Mouse (Mus musculus): ENCODE measurements at regions not wholly inside any gene's neighbourhood (a gene's known extent, or its start where the extent isn't known, plus 50 kb on each side); places are given as distances from the start of the nearest gene placed in this dataset.
A peak's percentile ranks its signal among the peaks of the same experiment; 100 is the strongest.

- peaks cover 60% of the 10 kb centered on the region for H3K27me3 ChIP-seq (replicated peaks; ENCODE audit: control insufficient read depth, insufficient read depth, low read length)
- DNase-seq (ENCODE audit: low spot score) (no peak), ATAC-seq (no peak)
- H3K9me3 ChIP-seq (replicated peaks; ENCODE audit: control insufficient read depth, low read length), result no peaks in the 10 kb centered on the region
- no peak overlapping the region for H3K4me2 ChIP-seq (ENCODE audit: low read length)
- H3K9ac ChIP-seq (ENCODE audit: low read length), result no peak overlapping the region
- H3K27ac ChIP-seq (ENCODE audit: low read depth, low read length), result no peak overlapping the region
- no peak overlapping the region for H3K4me3 ChIP-seq (ENCODE audit: low read depth, low read length)
- no peaks in the 10 kb centered on the region for H3K4me1 ChIP-seq (ENCODE audit: control insufficient read depth, insufficient read depth, low read length)
- no peaks in the 10 kb centered on the region for H3K36me3 ChIP-seq (ENCODE audit: control insufficient read depth, insufficient read depth, low read length)
- WGBS, result 48% methylated on average over 10 of the region's 10 CpGs
These were observed 257.1 kb upstream of the Irx3 start for GRCm38 (mm10) chr8:92058953-92059352.

DNA sequence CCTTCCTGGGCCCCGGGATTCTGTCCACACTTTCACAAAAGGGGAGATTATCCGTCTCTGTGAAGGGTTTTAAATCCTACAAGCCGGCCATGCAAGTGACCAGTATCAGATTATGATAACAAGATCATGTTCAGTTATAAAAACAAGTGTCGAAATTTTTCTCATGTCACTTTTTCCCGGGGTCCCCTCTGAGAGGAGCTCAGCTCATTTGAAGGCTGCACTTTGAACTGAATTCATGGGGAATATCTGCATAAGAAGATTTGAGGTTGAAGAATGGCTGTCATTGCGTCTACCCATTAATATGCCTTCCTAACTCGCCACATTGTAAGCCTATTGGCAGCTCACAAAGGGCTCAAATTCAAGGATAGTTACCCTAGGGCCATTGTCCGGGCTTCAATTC is 256.0 kb upstream of the Irx3 start:
- H3K27ac ChIP-seq (ENCODE audit: low read depth, low read length), result no peak overlapping the region
- ATAC-seq, result no peak
- H3K9me3 ChIP-seq (replicated peaks; ENCODE audit: control insufficient read depth, low read length), result no peaks in the 10 kb centered on the region
- WGBS, result 28% methylated on average over 8 of the region's 8 CpGs
- no peak for DNase-seq (ENCODE audit: low spot score)
- no peak overlapping the region for H3K4me3 ChIP-seq (ENCODE audit: low read depth, low read length)
- H3K27me3 ChIP-seq (replicated peaks; ENCODE audit: control insufficient read depth, insufficient read depth, low read length), result peaks cover 56% of the 10 kb centered on the region
- H3K9ac ChIP-seq (ENCODE audit: low read length), result no peak overlapping the region
- H3K4me2 ChIP-seq (ENCODE audit: low read length), result no peak overlapping the region
- H3K36me3 ChIP-seq (ENCODE audit: control insufficient read depth, insufficient read depth, low read length), result no peaks in the 10 kb centered on the region
- no peaks in the 10 kb centered on the region for H3K4me1 ChIP-seq (ENCODE audit: control insufficient read depth, insufficient read depth, low read length)

GRCm38 (mm10) chr8:92055590-92055989 is 253.7 kb upstream of the Irx3 start:
- Histone ChIP-seq H3K4me1 (ENCODE audit: control insufficient read depth, insufficient read depth, low read length) (no peaks in the 10 kb centered on the region), H3K27me3 (replicated peaks; ENCODE audit: control insufficient read depth, insufficient read depth, low read length) (peaks cover 35% of the 10 kb centered on the region), H3K9me3 (replicated peaks; ENCODE audit: control insufficient read depth, low read length) (no peaks in the 10 kb centered on the region), H3K36me3 (ENCODE audit: control insufficient read depth, insufficient read depth, low read length) (no peaks in the 10 kb centered on the region), H3K27ac (ENCODE audit: low read depth, low read length) (no peak overlapping the region), H3K4me2 (ENCODE audit: low read length) (no peak overlapping the region), H3K4me3 (ENCODE audit: low read depth, low read length) (no peak overlapping the region), H3K9ac (ENCODE audit: low read length) (no peak overlapping the region)
- 95% methylated on average over 4 of the region's 4 CpGs for WGBS
- DNase-seq (ENCODE audit: low spot score) (no peak), ATAC-seq (no peak)

GRCm38 (mm10) chr8:92044695-92045094 is 242.8 kb upstream of the Irx3 start:
- Histone ChIP-seq H3K4me3 (ENCODE audit: low read depth, low read length) (no peak overlapping the region), H3K27me3 (replicated peaks; ENCODE audit: control insufficient read depth, insufficient read depth, low read length) (peaks cover 3% of the 10 kb centered on the region; the same call in 1 of the 2 replicates)

DNA sequence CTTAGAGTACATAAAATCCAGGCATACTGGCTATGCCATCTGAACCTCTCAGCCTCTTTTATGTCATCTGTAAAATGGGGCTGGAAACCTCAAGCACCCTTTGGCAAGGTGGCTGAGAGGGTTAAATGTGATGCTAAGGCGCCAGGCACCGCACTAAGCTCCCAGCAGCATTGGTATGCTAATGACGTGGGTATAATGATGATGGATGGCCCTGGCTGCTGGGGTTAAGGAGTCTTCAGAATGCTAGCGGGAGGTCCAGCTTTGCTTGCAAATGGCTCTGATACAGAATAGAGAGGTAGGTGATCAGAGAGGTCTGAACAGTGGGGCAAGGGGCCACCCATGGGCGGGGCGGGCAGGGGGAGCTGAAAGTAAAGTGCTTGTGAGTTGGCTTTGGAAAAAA is 241.1 kb upstream of the Irx3 start:
- ATAC-seq (no peak), DNase-seq (ENCODE audit: low spot score) (no peak)
- Histone ChIP-seq H3K27me3 (replicated peaks; ENCODE audit: control insufficient read depth, insufficient read depth, low read length) (peaks cover 3% of the 10 kb centered on the region; the same call in 1 of the 2 replicates), H3K4me3 (ENCODE audit: low read depth, low read length) (no peak overlapping the region), H3K9me3 (replicated peaks; ENCODE audit: control insufficient read depth, low read length) (no peaks in the 10 kb centered on the region), H3K4me1 (ENCODE audit: control insufficient read depth, insufficient read depth, low read length) (no peaks in the 10 kb centered on the region), H3K27ac (ENCODE audit: low read depth, low read length) (no peak overlapping the region), H3K36me3 (ENCODE audit: control insufficient read depth, insufficient read depth, low read length) (no peaks in the 10 kb centered on the region), H3K4me2 (ENCODE audit: low read length) (no peak overlapping the region), H3K9ac (ENCODE audit: low read length) (no peak overlapping the region)
- WGBS, result 1% methylated on average over 6 of the region's 6 CpGs

More at GRCm38 (mm10) chr8:92044695-92045094, 242.8 kb upstream of the Irx3 start:
- WGBS, result 89% methylated on average over 3 of the region's 3 CpGs
- no peak overlapping the region for H3K27ac ChIP-seq (ENCODE audit: low read depth, low read length)
- no peak overlapping the region for H3K9ac ChIP-seq (ENCODE audit: low read length)
- no peaks in the 10 kb centered on the region for H3K4me1 ChIP-seq (ENCODE audit: control insufficient read depth, insufficient read depth, low read length)
- H3K36me3 ChIP-seq (ENCODE audit: control insufficient read depth, insufficient read depth, low read length), result no peaks in the 10 kb centered on the region
- DNase-seq (ENCODE audit: low spot score) (no peak), ATAC-seq (no peak)
- H3K9me3 ChIP-seq (replicated peaks; ENCODE audit: control insufficient read depth, low read length), result no peaks in the 10 kb centered on the region
- H3K4me2 ChIP-seq (ENCODE audit: low read length), result no peak overlapping the region

DNA sequence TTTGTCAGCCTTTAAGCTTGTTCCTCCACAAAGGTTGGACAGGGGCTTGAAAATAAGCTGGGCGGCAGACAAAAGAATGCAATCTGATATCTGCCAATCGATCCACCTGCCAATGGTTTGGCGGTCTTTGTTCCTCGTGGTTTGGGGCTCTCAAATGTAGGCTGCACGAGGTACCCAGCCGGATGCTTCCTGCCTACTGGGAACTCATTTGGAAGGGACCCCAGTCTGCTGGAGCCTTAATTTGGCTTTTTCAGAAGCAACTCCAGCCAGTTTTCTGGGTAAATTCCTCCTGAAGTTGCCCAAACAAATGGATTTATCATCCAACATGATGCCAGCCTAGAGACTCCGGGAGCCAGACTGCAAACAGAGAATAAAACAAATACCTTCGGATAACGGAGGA is 228.1 kb upstream of the Irx3 start:
- H3K9ac ChIP-seq (ENCODE audit: low read length), result no peak overlapping the region
- H3K4me3 ChIP-seq (ENCODE audit: low read depth, low read length), result no peak overlapping the region
- H3K27ac ChIP-seq (ENCODE audit: low read depth, low read length), result no peak overlapping the region
- ATAC-seq (no peak), DNase-seq (ENCODE audit: low spot score) (peak; percentile 47)
- H3K4me2 ChIP-seq (ENCODE audit: low read length), result no peak overlapping the region
- H3K4me1 ChIP-seq (ENCODE audit: control insufficient read depth, insufficient read depth, low read length), result no peaks in the 10 kb centered on the region
- H3K27me3 ChIP-seq (replicated peaks; ENCODE audit: control insufficient read depth, insufficient read depth, low read length), result peaks cover 34% of the 10 kb centered on the region
- 17% methylated on average over 9 of the region's 9 CpGs for WGBS
- no peaks in the 10 kb centered on the region for H3K36me3 ChIP-seq (ENCODE audit: control insufficient read depth, insufficient read depth, low read length)
- H3K9me3 ChIP-seq (replicated peaks; ENCODE audit: control insufficient read depth, low read length), result no peaks in the 10 kb centered on the region

DNA sequence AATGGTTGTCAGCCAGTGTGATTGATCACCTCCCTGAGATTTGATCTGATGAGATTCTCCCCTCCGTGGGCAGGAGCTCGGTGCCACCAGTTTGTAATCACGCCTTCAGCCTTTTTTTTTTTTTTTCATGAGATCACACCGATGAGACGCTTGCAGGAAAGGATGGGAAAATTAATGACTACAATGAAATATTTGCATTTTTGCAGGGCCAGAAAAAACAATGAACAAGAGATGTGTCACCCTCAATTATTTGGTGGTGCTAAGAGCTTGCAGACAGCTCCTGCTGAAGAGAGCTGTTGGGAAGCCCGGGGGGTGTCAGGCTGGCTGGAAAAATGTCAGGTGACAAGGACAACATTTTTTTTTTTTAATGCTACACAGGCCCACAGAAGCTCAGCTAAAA is 227.6 kb upstream of the Irx3 start:
- WGBS, result 35% methylated on average over 6 of the region's 6 CpGs
- Histone ChIP-seq H3K9me3 (replicated peaks; ENCODE audit: control insufficient read depth, low read length) (no peaks in the 10 kb centered on the region), H3K9ac (ENCODE audit: low read length) (no peak overlapping the region), H3K4me3 (ENCODE audit: low read depth, low read length) (no peak overlapping the region), H3K36me3 (ENCODE audit: control insufficient read depth, insufficient read depth, low read length) (no peaks in the 10 kb centered on the region), H3K27ac (ENCODE audit: low read depth, low read length) (no peak overlapping the region), H3K27me3 (replicated peaks; ENCODE audit: control insufficient read depth, insufficient read depth, low read length) (peaks cover 34% of the 10 kb centered on the region), H3K4me2 (ENCODE audit: low read length) (no peak overlapping the region), H3K4me1 (ENCODE audit: control insufficient read depth, insufficient read depth, low read length) (no peaks in the 10 kb centered on the region)
- ATAC-seq (no peak), DNase-seq (ENCODE audit: low spot score) (peak; percentile 22)

GRCm38 (mm10) chr8:92028308-92028707 is 226.4 kb upstream of the Irx3 start:
- DNase-seq (ENCODE audit: low spot score), result no peak
- ATAC-seq, result no peak
- Histone ChIP-seq H3K4me1 (ENCODE audit: control insufficient read depth, insufficient read depth, low read length) (no peaks in the 10 kb centered on the region), H3K4me3 (ENCODE audit: low read depth, low read length) (no peak overlapping the region), H3K4me2 (ENCODE audit: low read length) (no peak overlapping the region), H3K9ac (ENCODE audit: low read length) (no peak overlapping the region), H3K27me3 (replicated peaks; ENCODE audit: control insufficient read depth, insufficient read depth, low read length) (peaks cover 43% of the 10 kb centered on the region), H3K27ac (ENCODE audit: low read depth, low read length) (no peak overlapping the region), H3K36me3 (ENCODE audit: control insufficient read depth, insufficient read depth, low read length) (no peaks in the 10 kb centered on the region), H3K9me3 (replicated peaks; ENCODE audit: control insufficient read depth, low read length) (no peaks in the 10 kb centered on the region)
- 22% methylated on average over 6 of the region's 6 CpGs for WGBS

DNA sequence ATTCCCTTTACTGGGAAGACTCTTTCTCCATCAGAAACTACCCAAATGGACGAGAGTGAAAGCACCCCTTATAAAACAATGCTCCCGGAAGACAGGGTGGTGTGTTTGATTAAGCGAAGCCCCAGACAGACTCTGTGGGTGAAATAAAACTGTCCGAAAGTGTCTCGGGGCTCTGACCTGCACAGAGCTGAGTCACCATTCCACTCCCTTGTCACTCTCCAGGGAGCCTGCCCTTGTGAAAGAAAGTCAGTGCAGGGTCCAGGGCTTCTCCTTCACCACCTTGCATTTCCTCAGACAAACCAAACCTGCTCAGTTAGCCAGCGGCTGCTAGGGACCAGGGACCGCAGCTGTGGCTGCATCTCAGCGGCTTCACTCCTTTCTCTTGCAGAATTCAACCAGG is 222.3 kb upstream of the Irx3 start:
- no peak for DNase-seq (ENCODE audit: low spot score)
- Histone ChIP-seq H3K27ac (ENCODE audit: low read depth, low read length) (no peak overlapping the region), H3K4me2 (ENCODE audit: low read length) (no peak overlapping the region), H3K4me1 (ENCODE audit: control insufficient read depth, insufficient read depth, low read length) (no peaks in the 10 kb centered on the region), H3K9ac (ENCODE audit: low read length) (no peak overlapping the region), H3K9me3 (replicated peaks; ENCODE audit: control insufficient read depth, low read length) (no peaks in the 10 kb centered on the region), H3K27me3 (replicated peaks; ENCODE audit: control insufficient read depth, insufficient read depth, low read length) (peaks cover 23% of the 10 kb centered on the region), H3K4me3 (ENCODE audit: low read depth, low read length) (no peak overlapping the region), H3K36me3 (ENCODE audit: control insufficient read depth, insufficient read depth, low read length) (no peaks in the 10 kb centered on the region)
- no peak for ATAC-seq
- 9% methylated on average over 8 of the region's 8 CpGs for WGBS

Data from forebrain, embryonic 14.5 days (tissue).